Mouse (Mus musculus) stomach, embryonic 16.5 days (tissue): ENCODE measurements at regions not wholly inside any gene's neighbourhood (a gene's known extent, or its start where the extent isn't known, plus 50 kb on each side); places are given as distances from the start of the nearest gene placed in this dataset.
A peak's percentile ranks its signal among the peaks of the same experiment; 100 is the strongest.
"Not testable (repeated sequence)": the region's sequence is repeated elsewhere in the genome, so short reads cannot be mapped to it uniquely, and the experiment has no call there.

ENCODE experiments used
- ATAC-seq: fragments of 200-750 bp; cut with Nextera tagmentation; 2 replicates; pipeline ENCODE4 v1.8.0; 2017; ENCODE audit warnings: moderate number of reproducible peaks, moderate TSS enrichment; ENCODE audit not compliant: insufficient read depth, low FRiP score
- H3K27ac ChIP-seq: fragments of 300-500 bp; sonication (generic); 2 replicates; pipeline ENCODE4 v1.5.1; 2014; ENCODE audit warnings: low read length
- H3K27me3 ChIP-seq: fragments of 300-500 bp; sonication (generic); 2 replicates; pipeline ENCODE4 v1.6.1; 2014; ENCODE audit warnings: low read length, control low read depth, mixed read lengths; ENCODE audit not compliant: control insufficient read depth, insufficient read depth
- H3K36me3 ChIP-seq: fragments of 300-500 bp; sonication (generic); 2 replicates; pipeline ENCODE4 v1.6.1; 2014; ENCODE audit warnings: low read length; ENCODE audit not compliant: control insufficient read depth, insufficient read depth
- H3K4me1 ChIP-seq: fragments of 300-500 bp; sonication (generic); 2 replicates; pipeline ENCODE4 v1.6.1; 2014; ENCODE audit warnings: low read length, control low read depth, mixed read lengths; ENCODE audit not compliant: control insufficient read depth, insufficient read depth
- H3K4me2 ChIP-seq: fragments of 300-500 bp; sonication (generic); 2 replicates; pipeline ENCODE4 v1.6.1; 2014; ENCODE audit warnings: low read depth, low read length, mixed read lengths
- H3K4me3 ChIP-seq: fragments of 300-500 bp; sonication (generic); replicated peaks from 2 replicates; pipeline ENCODE4 v1.5.1; 2014; ENCODE audit warnings: mild to moderate bottlenecking, low read length
- H3K9ac ChIP-seq: fragments of 300-500 bp; sonication (generic); 2 replicates; pipeline ENCODE4 v1.6.1; 2014; ENCODE audit warnings: low read length
- H3K9me3 ChIP-seq: fragments of 300-500 bp; sonication (generic); replicated peaks from 2 replicates; pipeline ENCODE4 v1.6.1; 2016; ENCODE audit warnings: low read length, control low read depth; ENCODE audit not compliant: control insufficient read depth
- WGBS: fragments of 180-500 bp; shearing (Covaris S2); extraction: QIAGEN DNeasy Blood & Tissue Kit; methylation state at CpG from one replicate; pipeline ENCODE4 v1.1.7; 2014; 5-methylcytosine and 5-hydroxymethylcytosine counted together

DNA sequence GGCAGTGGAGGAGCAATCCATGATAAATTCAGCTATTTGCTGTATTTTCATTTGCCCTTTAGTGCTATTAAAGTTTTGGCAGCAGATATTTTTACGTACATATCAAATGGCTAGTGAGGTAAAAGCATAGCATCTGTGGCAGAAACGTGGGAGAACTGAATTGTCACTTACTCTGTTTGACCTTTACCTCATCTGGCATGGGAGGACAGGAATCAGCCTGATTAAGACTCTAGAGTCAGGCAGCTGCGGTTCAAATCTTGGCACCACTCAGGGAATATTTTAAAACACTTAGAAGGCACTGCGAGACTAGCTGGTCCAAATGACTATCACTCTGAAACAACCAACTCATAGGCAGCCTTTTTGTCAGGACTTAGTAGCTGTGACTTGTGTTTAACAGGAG, 337.4 kb upstream of the Cwc22 start:
- 62% methylated on average over 4 of the region's 4 CpGs for WGBS
- no peaks in the 10 kb centered on the region for H3K36me3 ChIP-seq
- H3K27ac ChIP-seq = no peak overlapping the region
- no peak overlapping the region for H3K4me3 ChIP-seq
- no peaks in the 10 kb centered on the region for H3K27me3 ChIP-seq
- no peaks in the 10 kb centered on the region for H3K4me1 ChIP-seq
- H3K4me2 ChIP-seq = no peak overlapping the region
- no peak for ATAC-seq
- no peak overlapping the region for H3K9ac ChIP-seq
- H3K9me3 ChIP-seq = no peaks in the 10 kb centered on the region

DNA sequence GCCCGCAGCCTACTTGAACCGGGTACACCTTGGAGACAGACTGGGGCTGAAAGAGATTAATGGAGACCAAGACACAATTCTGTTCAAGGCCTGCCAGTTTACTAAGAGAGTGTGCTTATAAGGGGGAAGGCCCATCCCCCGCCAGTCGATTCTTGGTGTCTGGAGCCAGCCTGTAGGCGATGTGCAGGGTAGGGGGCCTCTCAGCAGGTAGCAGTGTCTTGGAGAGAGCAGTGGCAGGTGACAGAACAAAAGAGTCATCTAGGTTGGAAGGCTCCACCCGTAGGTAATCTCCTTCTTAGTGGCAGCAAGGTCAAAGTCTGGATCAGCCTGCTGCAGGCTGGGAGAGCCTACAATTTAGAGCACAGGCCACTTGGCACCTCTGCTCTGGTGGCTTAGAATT, 335.7 kb upstream of the Cwc22 start:
- H3K36me3 ChIP-seq, H3K9ac ChIP-seq, H3K4me1 ChIP-seq, H3K27ac ChIP-seq, ATAC-seq, H3K4me3 ChIP-seq, H3K9me3 ChIP-seq, H3K27me3 ChIP-seq, H3K4me2 ChIP-seq: not testable (repeated sequence)
- 66% methylated on average over 6 of the region's 6 CpGs for WGBS

DNA sequence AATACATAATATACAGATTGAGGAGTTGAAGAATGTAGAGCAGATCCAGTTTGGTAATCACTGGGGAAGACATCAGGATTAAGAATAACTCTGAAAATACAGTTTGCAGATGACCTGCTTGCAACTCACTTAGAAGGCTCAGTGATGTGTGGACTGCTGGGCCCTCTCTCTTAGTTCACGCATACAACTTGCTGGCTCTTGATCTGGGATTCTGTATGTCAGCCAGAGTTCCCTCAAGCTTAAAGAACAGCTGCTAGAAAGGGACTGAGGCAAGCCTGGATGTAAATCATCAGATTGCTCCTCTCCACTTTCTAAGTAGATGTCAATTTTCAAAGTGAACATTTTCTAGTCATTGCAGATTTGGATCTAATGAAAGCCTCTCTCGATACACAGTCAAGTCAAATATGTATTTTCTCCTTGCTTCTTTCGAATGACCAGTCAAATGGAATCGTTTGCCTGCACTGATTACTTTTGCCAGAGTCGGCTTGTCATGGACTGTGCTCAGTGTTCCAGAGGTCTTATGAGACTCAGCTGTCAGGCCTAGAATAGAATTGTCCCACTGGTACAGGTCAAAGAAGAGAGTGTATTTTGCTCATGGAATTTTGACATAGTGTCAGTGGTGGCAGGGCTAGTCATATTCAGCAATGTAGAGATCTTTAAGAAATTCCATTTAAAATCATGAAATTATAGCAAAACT, 334.2 kb upstream of the Cwc22 start:
- no peaks in the 10 kb centered on the region for H3K36me3 ChIP-seq
- H3K9ac ChIP-seq = no peak overlapping the region
- peak overlapping the region; percentile 51; the same call in 1 of the 2 replicates for H3K27ac ChIP-seq
- no peak overlapping the region for H3K4me3 ChIP-seq
- WGBS = 48% methylated on average over 5 of the region's 5 CpGs
- no peak overlapping the region for H3K4me2 ChIP-seq
- no peaks in the 10 kb centered on the region for H3K9me3 ChIP-seq
- ATAC-seq = peak; percentile 59
- no peaks in the 10 kb centered on the region for H3K4me1 ChIP-seq
- H3K27me3 ChIP-seq = no peaks in the 10 kb centered on the region

DNA sequence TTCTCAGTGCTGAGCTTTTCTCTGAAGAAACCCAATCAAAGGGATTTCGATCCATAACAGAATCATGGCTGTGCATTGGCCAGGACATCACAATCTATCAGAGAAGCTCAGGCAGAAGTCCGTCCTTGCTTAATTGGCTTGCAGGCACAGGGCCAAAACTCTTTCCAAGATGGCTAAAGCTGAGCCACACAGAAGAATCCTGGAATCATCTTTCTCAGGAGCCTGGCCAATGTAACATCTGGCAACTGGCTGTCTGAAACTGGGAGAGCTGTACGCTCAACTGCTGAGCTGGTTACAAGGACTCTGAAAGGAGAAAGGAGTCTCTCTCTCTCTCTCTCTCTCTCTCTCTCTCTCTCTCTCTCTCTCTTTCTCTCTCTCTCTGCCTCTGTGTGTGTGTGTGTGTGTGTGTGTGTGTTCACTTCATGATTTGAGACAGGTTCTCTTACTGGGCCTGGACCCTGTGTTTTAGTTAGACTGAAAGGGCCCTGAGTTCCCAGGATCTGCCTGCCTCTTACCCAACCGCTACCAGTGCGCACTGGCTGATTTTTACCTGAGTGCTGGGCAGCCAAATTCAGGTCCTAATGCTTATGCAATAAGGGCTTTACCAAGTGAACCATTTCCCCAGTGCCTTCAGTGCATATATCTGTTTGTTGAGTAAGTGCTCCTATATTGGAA, 333.3 kb upstream of the Cwc22 start:
- no peak overlapping the region for H3K4me3 ChIP-seq
- H3K36me3 ChIP-seq = no peaks in the 10 kb centered on the region
- ATAC-seq = peak; percentile 89
- no peak overlapping the region for H3K4me2 ChIP-seq
- peak overlapping the region; percentile 83 for H3K27ac ChIP-seq
- H3K9me3 ChIP-seq = no peaks in the 10 kb centered on the region
- no peaks in the 10 kb centered on the region for H3K4me1 ChIP-seq
- 53% methylated on average over 5 of the region's 5 CpGs for WGBS
- H3K9ac ChIP-seq = no peak overlapping the region
- no peaks in the 10 kb centered on the region for H3K27me3 ChIP-seq

DNA sequence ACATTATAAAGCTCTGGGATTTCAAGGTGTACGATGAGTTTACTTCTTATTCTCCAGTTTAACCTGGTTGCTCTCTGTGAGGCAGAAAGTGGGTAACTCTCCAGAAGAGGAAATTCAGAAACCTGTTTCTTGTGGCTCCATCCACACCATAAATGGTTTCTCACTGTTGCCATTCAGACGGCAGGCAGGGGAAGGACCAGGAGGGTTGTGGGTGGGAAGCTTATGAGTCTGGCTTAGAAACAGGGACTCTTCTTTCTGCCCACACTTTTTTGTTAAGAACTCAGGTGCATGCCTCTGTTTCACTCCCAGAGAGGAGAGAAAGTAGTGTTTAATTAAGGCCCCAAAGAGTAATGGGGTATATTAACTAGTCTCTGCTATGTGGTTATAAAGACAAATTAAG, 332.5 kb upstream of the Cwc22 start:
- Histone ChIP-seq H3K9me3 (no peaks in the 10 kb centered on the region), H3K4me3 (no peak overlapping the region), H3K36me3 (no peaks in the 10 kb centered on the region), H3K4me2 (no peak overlapping the region), H3K27ac (no peak overlapping the region), H3K9ac (no peak overlapping the region), H3K4me1 (no peaks in the 10 kb centered on the region), H3K27me3 (no peaks in the 10 kb centered on the region)
- no peak for ATAC-seq
- WGBS = 64% methylated on average over 2 of the region's 2 CpGs

DNA sequence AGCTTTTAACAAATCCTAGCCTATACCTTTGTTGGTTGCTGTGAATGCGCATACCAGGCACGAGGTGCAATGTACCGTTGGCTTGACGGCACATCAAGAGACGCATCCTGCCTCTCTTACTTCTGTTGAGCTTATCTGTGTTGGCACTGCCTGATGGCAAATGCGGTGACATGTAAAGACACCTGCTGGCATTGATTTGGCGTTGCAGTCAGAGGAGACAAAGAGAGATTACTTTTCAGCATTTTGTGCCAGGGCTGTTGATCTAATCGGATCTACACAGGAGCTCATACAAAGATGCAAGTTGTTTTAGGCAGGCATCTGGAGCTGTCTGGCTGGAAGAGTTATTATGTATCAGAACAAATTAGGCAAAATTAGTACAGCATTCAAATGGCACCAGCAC, 331.5 kb upstream of the Cwc22 start:
- H3K9ac ChIP-seq = no peak overlapping the region
- WGBS = 87% methylated on average over 8 of the region's 8 CpGs
- H3K27me3 ChIP-seq = no peaks in the 10 kb centered on the region
- no peaks in the 10 kb centered on the region for H3K9me3 ChIP-seq
- ATAC-seq = no peak
- H3K36me3 ChIP-seq = no peaks in the 10 kb centered on the region
- no peaks in the 10 kb centered on the region for H3K4me1 ChIP-seq
- no peak overlapping the region for H3K4me2 ChIP-seq
- H3K27ac ChIP-seq = no peak overlapping the region
- H3K4me3 ChIP-seq = no peak overlapping the region

DNA sequence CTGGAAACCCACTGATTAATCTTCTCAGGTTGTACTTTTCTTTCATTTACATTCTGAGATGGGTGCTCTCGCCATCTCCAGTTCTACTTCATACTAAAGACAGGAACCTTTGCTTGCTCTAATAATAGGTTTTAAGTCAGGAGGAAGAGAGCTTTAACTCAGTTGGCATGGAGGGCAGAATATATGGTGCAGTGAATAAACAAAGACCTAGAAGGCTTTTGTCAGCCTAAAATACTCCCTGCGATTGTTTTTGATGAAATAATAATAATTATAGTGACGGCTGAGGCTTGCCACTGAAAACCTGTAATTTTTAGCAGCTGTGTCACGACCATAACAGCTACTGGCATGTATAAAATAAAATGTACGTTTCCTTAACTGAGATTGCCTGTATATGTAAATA, 327.9 kb upstream of the Cwc22 start:
- no peaks in the 10 kb centered on the region for H3K36me3 ChIP-seq
- no peaks in the 10 kb centered on the region for H3K9me3 ChIP-seq
- no peak for ATAC-seq
- H3K4me2 ChIP-seq = no peak overlapping the region
- no peaks in the 10 kb centered on the region for H3K27me3 ChIP-seq
- H3K27ac ChIP-seq = no peak overlapping the region
- no peak overlapping the region for H3K4me3 ChIP-seq
- WGBS = 80% methylated on average over 5 of the region's 5 CpGs
- no peaks in the 10 kb centered on the region for H3K4me1 ChIP-seq
- no peak overlapping the region for H3K9ac ChIP-seq

DNA sequence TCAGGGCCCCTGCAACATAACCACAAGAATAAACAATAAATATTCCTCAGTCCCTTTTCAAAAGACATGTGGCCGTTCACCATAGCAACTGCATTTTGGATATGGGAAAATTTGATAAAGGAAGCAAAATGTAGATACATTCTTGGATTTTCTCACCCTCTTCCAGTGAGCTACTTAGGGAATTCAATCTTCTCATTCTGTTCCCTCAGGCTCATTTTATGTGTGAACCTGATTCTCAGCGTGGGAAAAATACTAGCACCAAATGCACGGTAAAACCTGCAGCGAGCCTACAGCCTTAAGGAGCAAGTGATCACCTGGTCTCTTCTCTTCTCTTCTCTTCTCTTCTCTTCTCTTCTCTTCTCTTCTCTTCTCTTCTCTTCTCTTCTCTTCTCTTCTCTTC, 322.5 kb upstream of the Cwc22 start:
- ATAC-seq = no peak
- 90% methylated on average over 4 of the region's 4 CpGs for WGBS

DNA sequence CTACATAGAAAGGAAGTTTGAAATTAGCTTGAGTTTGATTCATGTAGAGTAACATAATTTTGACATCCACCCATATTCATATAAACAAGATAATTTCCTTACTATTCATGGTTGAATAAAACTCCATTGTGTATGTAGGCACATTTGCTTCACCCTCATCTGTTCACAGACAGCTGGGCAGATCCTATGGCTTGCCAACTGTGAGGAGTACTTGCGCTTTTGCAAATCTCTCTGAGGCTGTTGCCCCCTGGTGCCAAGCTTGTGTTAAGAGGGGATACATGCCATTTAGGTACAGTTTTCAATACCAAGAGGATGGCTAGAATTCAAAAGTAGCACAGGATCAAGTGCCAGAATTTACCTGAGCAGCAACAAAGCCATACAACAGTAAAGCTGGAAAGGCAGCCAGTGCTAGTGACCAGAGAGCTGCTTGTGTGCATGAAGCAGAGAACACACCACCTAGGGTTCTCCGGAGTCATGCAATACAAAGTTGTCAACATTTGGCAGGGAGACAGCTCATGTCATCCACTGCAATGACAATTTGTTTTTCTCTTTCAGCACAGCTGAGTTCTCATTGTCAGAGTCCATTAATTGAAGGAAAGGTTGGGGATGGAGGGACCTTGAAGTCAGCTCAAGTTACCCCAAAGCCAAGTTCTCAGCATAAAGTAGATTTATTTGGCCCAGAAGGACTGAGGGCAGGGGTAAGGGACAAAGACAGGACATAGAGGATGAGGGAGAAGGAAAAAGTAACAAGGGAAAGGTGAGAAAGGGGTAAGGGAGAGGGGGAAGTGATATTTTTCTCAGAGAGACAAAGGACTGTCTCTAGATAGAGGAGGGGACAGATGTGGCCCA, 321.6 kb upstream of the Cwc22 start:
- Histone ChIP-seq H3K4me1 (no peaks in the 10 kb centered on the region), H3K4me3 (no peak overlapping the region), H3K4me2 (no peak overlapping the region), H3K9ac (no peak overlapping the region), H3K27me3 (no peaks in the 10 kb centered on the region), H3K27ac (no peak overlapping the region), H3K36me3 (no peaks in the 10 kb centered on the region), H3K9me3 (no peaks in the 10 kb centered on the region)
- no peak for ATAC-seq
- 88% methylated on average over 2 of the region's 2 CpGs for WGBS

More for the DNA sequence above, 322.5 kb upstream of the Cwc22 start:
- H3K27me3 ChIP-seq = no peaks in the 10 kb centered on the region
- no peak overlapping the region for H3K9ac ChIP-seq
- H3K27ac ChIP-seq = no peak overlapping the region
- H3K4me2 ChIP-seq = no peak overlapping the region
- no peaks in the 10 kb centered on the region for H3K36me3 ChIP-seq
- H3K4me1 ChIP-seq = no peaks in the 10 kb centered on the region
- H3K9me3 ChIP-seq = no peaks in the 10 kb centered on the region
- H3K4me3 ChIP-seq = no peak overlapping the region
